Mouse (Mus musculus): ENCODE results near the gene Pola2.

DNA sequence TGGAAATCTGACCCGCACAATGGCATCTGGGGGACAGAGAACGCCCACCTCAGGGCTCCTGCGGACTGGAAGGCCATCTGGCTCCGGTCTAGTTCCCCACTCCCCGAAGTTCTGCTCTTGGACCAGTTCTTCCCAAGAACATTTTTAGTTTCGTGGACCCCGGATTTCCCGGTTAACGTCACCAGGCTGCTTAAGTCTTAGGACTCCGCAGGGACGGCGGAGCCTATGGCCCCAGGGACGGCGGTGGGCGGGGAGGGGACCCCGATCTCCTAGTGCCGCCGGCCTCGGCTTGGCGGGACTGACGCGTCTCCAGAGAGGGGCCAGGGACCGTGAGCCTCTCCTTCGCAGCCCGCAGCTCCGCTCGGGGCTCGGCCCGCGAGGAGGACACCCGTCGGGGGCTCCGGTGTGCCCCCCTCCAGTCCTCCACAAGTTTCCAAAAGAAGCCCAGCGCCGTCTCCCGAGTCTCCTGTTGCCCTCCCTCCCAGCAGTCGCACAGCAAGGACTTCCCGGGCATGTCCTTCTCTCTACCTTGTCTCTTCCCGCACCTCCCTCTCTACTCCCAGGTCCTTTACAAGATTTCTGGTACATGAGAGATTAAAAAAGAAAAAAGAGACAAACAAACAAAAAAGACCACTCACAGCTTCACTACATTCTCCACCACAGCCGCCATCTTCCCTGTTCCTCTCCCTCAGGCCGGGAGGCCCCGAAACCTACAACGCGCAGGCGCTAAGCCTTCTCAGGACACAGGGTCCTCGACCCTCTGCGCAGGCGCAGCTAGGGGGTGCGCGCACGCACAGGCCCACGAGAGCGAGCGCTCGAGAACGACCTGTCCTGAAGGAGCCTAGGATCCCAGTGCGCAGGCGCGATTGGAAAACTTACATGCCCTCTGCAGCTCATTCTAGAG, 51.6 kb downstream of the Pola2 start:
- peak; percentile 85 for TF ChIP-seq TBP (IDR thresholded peaks at IDR 0.05; ENCODE audit: low read depth, low read length)
- TF ChIP-seq CHD1 (IDR thresholded peaks at IDR 0.05; ENCODE audit: low read depth, low read length): peak; percentile 96; the same call in 1 of the 2 replicates
- no peak for TF ChIP-seq ETS1 (IDR thresholded peaks at IDR 0.05; ENCODE audit: low read depth, low read length)
- TF ChIP-seq CTCF (IDR thresholded peaks at IDR 0.05 in 2 of 3, conservative IDR thresholded peaks at IDR 0.05 in 1 of 3; ENCODE audit: control insufficient read depth in 1 of 3, insufficient read depth in 1 of 3, low read depth in 2 of 3, low read length in 3 of 3, poor library complexity in 1 of 3, severe bottlenecking in 1 of 3): no peak
